Mouse (Mus musculus) heart, postnatal 0 days (tissue): Measurements from ENCODE around the gene Tbc1d1.

ENCODE experiments used
- CTCF ChIP-seq: IDR thresholded peaks from 2 replicates; pipeline ENCODE4 v1.5.1; 2016; ENCODE audit warnings: antibody characterized with exemption, control low read depth, low read depth
- EP300 ChIP-seq: IDR thresholded peaks from 2 replicates; pipeline ENCODE4 v1.6.1; 2016; ENCODE audit warnings: antibody characterized with exemption, low read depth

DNA sequence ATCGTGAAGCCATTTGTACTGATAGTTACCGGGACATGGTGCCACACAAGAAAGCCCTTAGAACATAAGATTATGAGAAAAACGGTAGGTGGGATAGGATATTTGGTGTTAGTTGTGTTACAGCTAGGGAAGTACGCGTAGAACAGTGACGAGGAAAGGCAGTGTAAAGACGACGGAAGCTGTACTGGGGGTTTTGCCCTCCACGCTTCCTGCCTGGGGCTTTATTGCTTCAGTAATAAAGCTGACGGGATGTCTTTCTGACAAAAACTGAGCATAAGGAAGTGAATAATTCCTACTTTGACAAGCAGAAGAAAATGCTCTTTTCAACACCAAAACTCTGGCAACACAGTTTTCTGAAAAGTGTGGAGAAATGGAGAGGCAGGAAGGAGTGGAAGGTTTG lies 186.0 kb downstream of the Tbc1d1 start:
- TF ChIP-seq CTCF, result no peak
- no peak for TF ChIP-seq EP300
